12 mouse cellular contexts compared by ENCODE assay signal in genomic region chr7:30454259-30454658, GRCm38 (mm10). TPM values are rescaled to one million over a fixed set of nuclear protein-coding genes. Genes with fewer than 3 reads are reported as not detected.
A peak's percentile ranks its signal among the peaks of the same experiment; 100 is the strongest.
DNase-seq lines count a peak whose midpoint lies in the region; ATAC-seq and TF ChIP-seq lines count a peak whose summit lies in the region.
"Had no signal": no experiment of that assay in that cellular context is flagged by ENCODE, and none has a peak within 500 bp of the region (broad histone marks: within the 10 kb centered on the region; RNA-seq: fewer than 3 reads in every experiment).

No protein-coding gene starts in this region.

- no peak overlapping the region for H3K27ac ChIP-seq in heart, embryonic 13.5 days (replicated peaks)
- no peak overlapping the region for H3K27ac ChIP-seq in hindbrain, embryonic 15.5 days (replicated peaks)
- H3K27ac ChIP-seq: embryonic facial prominence, embryonic 12.5 days; heart, embryonic 15.5 days; limb, embryonic 15.5 days had no signal

- 0 out of 2 replicates have a peak overlapping the region, but pooled peaks have one; percentile 39 for H3K4me2 ChIP-seq in heart, embryonic 13.5 days
- peak overlapping the region; percentile 42 for H3K4me2 ChIP-seq in hindbrain, embryonic 15.5 days
- H3K4me2 ChIP-seq: embryonic facial prominence, embryonic 12.5 days; limb, embryonic 15.5 days had no signal

- H3K36me3 ChIP-seq in heart, embryonic 13.5 days = no peaks in the 10 kb centered on the region
- H3K36me3 ChIP-seq in E14TG2a.4 (ENCODE audit: insufficient read depth, low read length) = peaks cover 59% of the 10 kb centered on the region
- no peaks in the 10 kb centered on the region for H3K36me3 ChIP-seq in hindbrain, embryonic 15.5 days
- H3K36me3 ChIP-seq: embryonic facial prominence, embryonic 12.5 days; heart, embryonic 15.5 days; limb, embryonic 15.5 days had no signal

- peaks cover 17% of the 10 kb centered on the region for H3K4me1 ChIP-seq in heart, embryonic 13.5 days
- peaks cover 75% of the 10 kb centered on the region for H3K4me1 ChIP-seq in E14TG2a.4 (replicated peaks; ENCODE audit: low read depth, low read length)
- H3K4me1 ChIP-seq in hindbrain, embryonic 15.5 days (replicated peaks) = peaks cover 35% of the 10 kb centered on the region

- intact Hi-C loops in heart, postnatal 25 days (cut with DNase I) = no loop called here

- peaks cover 98% of the 10 kb centered on the region for H3K27me3 ChIP-seq in heart, embryonic 13.5 days (replicated peaks)
- no peaks in the 10 kb centered on the region for H3K27me3 ChIP-seq in E14TG2a.4 (ENCODE audit: insufficient read depth, low read length)
- peaks cover 49% of the 10 kb centered on the region for H3K27me3 ChIP-seq in hindbrain, embryonic 15.5 days

- ATAC-seq in heart, embryonic 13.5 days (ENCODE audit: extremely low read depth, insufficient number of reproducible peaks, low FRiP score, low TSS enrichment) = no peak
- no peak for ATAC-seq in hindbrain, embryonic 15.5 days (ENCODE audit: low FRiP score, low read depth)
- 0 out of 2 replicates have a peak, but pooled peaks have one; percentile 34 for ATAC-seq in megakaryocyte-erythroid progenitor cell, adult 5-6 weeks (replicated peaks; ENCODE audit: low FRiP score, low TSS enrichment, poor library complexity, severe bottlenecking)
- no peak for ATAC-seq in erythroblast, adult 5-6 weeks (replicated peaks; ENCODE audit: low FRiP score, poor library complexity, severe bottlenecking)

- DNase-seq in heart, postnatal 25 days (ENCODE audit: low spot score) = no peak
- DNase-seq in lung, postnatal 10 days = no peak
- no peak for DNase-seq in urinary bladder, postnatal 10 days (ENCODE audit: low spot score)

- peak overlapping the region; percentile 26 for H3K4me3 ChIP-seq in heart, embryonic 13.5 days
- peak overlapping the region; percentile 53 for H3K4me3 ChIP-seq in E14TG2a.4 (replicated peaks; ENCODE audit: low read length)
- H3K4me3 ChIP-seq in hindbrain, embryonic 15.5 days = peak overlapping the region; percentile 20; the same call in 1 of the 2 replicates
- H3K4me3 ChIP-seq: embryonic facial prominence, embryonic 12.5 days; limb, embryonic 15.5 days had no signal

- no peak for TF ChIP-seq CTCF in E14TG2a.4 (conservative IDR thresholded peaks at IDR 0.05; ENCODE audit: low read length)

- 17% methylated on average over 6 of the region's 6 CpGs for WGBS in heart, embryonic 13.5 days
- WGBS in hindbrain, embryonic 15.5 days = 9% methylated on average over 6 of the region's 6 CpGs

- no peaks in the 10 kb centered on the region for H3K9me3 ChIP-seq in heart, embryonic 13.5 days
- peaks cover 12% of the 10 kb centered on the region for H3K9me3 ChIP-seq in E14TG2a.4 (ENCODE audit: low read length)
- no peaks in the 10 kb centered on the region for H3K9me3 ChIP-seq in hindbrain, embryonic 15.5 days
- H3K9me3 ChIP-seq: embryonic facial prominence, embryonic 12.5 days; heart, embryonic 15.5 days; limb, embryonic 15.5 days had no signal

- no peak overlapping the region for H3K9ac ChIP-seq in heart, embryonic 13.5 days
- no peak overlapping the region for H3K9ac ChIP-seq in hindbrain, embryonic 15.5 days
- H3K9ac ChIP-seq: embryonic facial prominence, embryonic 12.5 days; heart, embryonic 15.5 days; limb, embryonic 15.5 days had no signal

RNA-seq across cellular contexts. Expression of gene Kirrel2, which starts 3.2 kb away (rescaled TPM):
- 0.45 and 0.49 TPM in 2 replicates for polyA plus RNA-seq in heart, embryonic 13.5 days (2015; fragmentation: Nextera tagmentation; extraction: Ambion mirVana)
- not detected for total RNA-seq in heart, postnatal 25 days (2021)
- 4.7 and 7.3 TPM in 2 replicates for polyA plus RNA-seq in hindbrain, embryonic 15.5 days (2015; fragmentation: Nextera tagmentation; extraction: Ambion mirVana)
- total RNA-seq in megakaryocyte-erythroid progenitor cell, adult 5-6 weeks (2014; fragmentation: Nextera tagmentation) = not detected in 2 replicates
- not detected in 2 replicates for total RNA-seq in megakaryocyte-erythroid progenitor cell, adult 5-6 weeks (2017)
- total RNA-seq in erythroblast, adult 5-6 weeks (2015; ENCODE audit: low replicate concordance) = not detected in 2 replicates
- total RNA-seq in erythroblast, adult 5-6 weeks (2017; ENCODE audit: low replicate concordance) = not detected in 2 replicates
- polyA plus RNA-seq: activated CD4-positive, CD25-positive, alpha-beta regulatory T cell, adult 4 months had no signal

RNA-seq across cellular contexts. Expression of gene Nphs1, which starts 3.9 kb away (rescaled TPM):
- polyA plus RNA-seq in heart, embryonic 13.5 days (2015; fragmentation: Nextera tagmentation; extraction: Ambion mirVana) = 0.12 TPM in 1 of 2 replicates, not detected in the other
- total RNA-seq in heart, postnatal 25 days (2021) = not detected
- polyA plus RNA-seq in hindbrain, embryonic 15.5 days (2015; fragmentation: Nextera tagmentation; extraction: Ambion mirVana) = 1.1 and 1.2 TPM in 2 replicates
- 1.7 TPM in 1 of 2 replicates, not detected in the other for total RNA-seq in megakaryocyte-erythroid progenitor cell, adult 5-6 weeks (2014; fragmentation: Nextera tagmentation)
- total RNA-seq in megakaryocyte-erythroid progenitor cell, adult 5-6 weeks (2017) = 1.9 TPM in 1 of 2 replicates, not detected in the other
- not detected in 2 replicates for total RNA-seq in erythroblast, adult 5-6 weeks (2015; ENCODE audit: low replicate concordance)
- total RNA-seq in erythroblast, adult 5-6 weeks (2017; ENCODE audit: low replicate concordance) = not detected in 2 replicates
- polyA plus RNA-seq: limb, embryonic 15.5 days had no signal

RNA-seq across cellular contexts. Expression of gene Aplp1, which starts 8.9 kb away (rescaled TPM):
- polyA plus RNA-seq in heart, embryonic 13.5 days (2015; fragmentation: Nextera tagmentation; extraction: Ambion mirVana) = 26.8 and 29.5 TPM in 2 replicates
- total RNA-seq in heart, postnatal 25 days (2021) = 1 to 10 TPM; 3.5 TPM
- 674 and 762 TPM in 2 replicates for polyA plus RNA-seq in hindbrain, embryonic 15.5 days (2015; fragmentation: Nextera tagmentation; extraction: Ambion mirVana)
- total RNA-seq in megakaryocyte-erythroid progenitor cell, adult 5-6 weeks (2014; fragmentation: Nextera tagmentation) = not detected in 2 replicates
- not detected in 2 replicates for total RNA-seq in megakaryocyte-erythroid progenitor cell, adult 5-6 weeks (2017)
- not detected in 2 replicates for total RNA-seq in erythroblast, adult 5-6 weeks (2015; ENCODE audit: low replicate concordance)
- total RNA-seq in erythroblast, adult 5-6 weeks (2017; ENCODE audit: low replicate concordance) = not detected in 2 replicates

RNA-seq across cellular contexts. Expression of gene Nfkbid, which starts 32.7 kb away (rescaled TPM):
- polyA plus RNA-seq in heart, embryonic 13.5 days (2015; fragmentation: Nextera tagmentation; extraction: Ambion mirVana) = 1.2 and 1.4 TPM in 2 replicates
- total RNA-seq in heart, postnatal 25 days (2021) = under 1 TPM; 0.20 to 0.47 TPM
- 2.4 and 2.9 TPM in 2 replicates for polyA plus RNA-seq in hindbrain, embryonic 15.5 days (2015; fragmentation: Nextera tagmentation; extraction: Ambion mirVana)
- total RNA-seq in megakaryocyte-erythroid progenitor cell, adult 5-6 weeks (2014; fragmentation: Nextera tagmentation) = 0.89 and 9.0 TPM in 2 replicates
- 0.80 and 3.1 TPM in 2 replicates for total RNA-seq in megakaryocyte-erythroid progenitor cell, adult 5-6 weeks (2017)
- 2.1 and 5.0 TPM in 2 replicates for total RNA-seq in erythroblast, adult 5-6 weeks (2015; ENCODE audit: low replicate concordance)
- total RNA-seq in erythroblast, adult 5-6 weeks (2017; ENCODE audit: low replicate concordance) = 0.14 and 3.6 TPM in 2 replicates

RNA-seq across cellular contexts. Expression of gene Hcst, which starts 34.6 kb away (rescaled TPM):
- polyA plus RNA-seq in heart, embryonic 13.5 days (2015; fragmentation: Nextera tagmentation; extraction: Ambion mirVana) = 0.66 and 0.90 TPM in 2 replicates
- not detected for total RNA-seq in heart, postnatal 25 days (2021)
- 0.53 and 0.56 TPM in 2 replicates for polyA plus RNA-seq in hindbrain, embryonic 15.5 days (2015; fragmentation: Nextera tagmentation; extraction: Ambion mirVana)
- total RNA-seq in megakaryocyte-erythroid progenitor cell, adult 5-6 weeks (2014; fragmentation: Nextera tagmentation) = 4.3 and 4.4 TPM in 2 replicates
- total RNA-seq in megakaryocyte-erythroid progenitor cell, adult 5-6 weeks (2017) = 3.3 TPM in 1 of 2 replicates, not detected in the other
- 14.2 and 29.0 TPM in 2 replicates for total RNA-seq in erythroblast, adult 5-6 weeks (2015; ENCODE audit: low replicate concordance)
- 2.6 and 13.9 TPM in 2 replicates for total RNA-seq in erythroblast, adult 5-6 weeks (2017; ENCODE audit: low replicate concordance)

Comparison
In these comparisons a context has a peak if more than half of its experiments do, and no peak if none do; other contexts are left out.
1. RNA of gene Aplp1, which starts 8.9 kb away (total RNA-seq): 3.5 TPM in heart, postnatal 25 days; not detected in megakaryocyte-erythroid progenitor cell, adult 5-6 weeks and not detected in erythroblast, adult 5-6 weeks; every median in the first group is over 4 times any median in the second.
2. Peak in every context shown above with its lines, with median percentiles within 50 percentile points of each other: H3K4me3 ChIP-seq.